Mouse (Mus musculus) thymus, postnatal 4 days (tissue): ENCODE measurements at regions not wholly inside any gene's neighbourhood (a gene's known extent, or its start where the extent isn't known, plus 50 kb on each side); places are given as distances from the start of the nearest gene placed in this dataset.

Source experiments
- DNase-seq: peaks from one replicate; pipeline ENCODE4 v3.0.0; 2021

DNA sequence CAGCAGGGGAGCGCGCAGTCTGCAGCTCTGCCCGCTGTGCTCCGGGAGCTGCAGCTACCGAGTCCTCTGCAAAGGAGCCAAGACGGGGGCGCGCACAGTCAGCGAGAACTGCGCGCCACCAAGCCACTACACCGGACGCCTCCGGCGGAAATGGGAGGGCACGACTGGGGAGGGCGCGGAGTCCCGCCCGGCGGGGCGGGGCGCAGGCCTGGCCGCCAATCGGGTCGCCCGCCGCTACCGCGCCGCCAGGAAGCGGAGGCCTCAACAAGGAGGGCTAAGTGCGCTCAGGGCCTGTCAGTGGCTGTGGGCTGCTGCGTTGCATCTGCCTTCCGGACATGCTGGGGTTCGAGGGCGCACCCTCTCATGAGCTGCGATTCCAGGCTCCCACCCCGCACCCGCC is 481.7 kb upstream of the Ywhaq start:
- peak; percentile 4 for DNase-seq
